Mouse (Mus musculus) inflammation-experienced regulatory T-cells (primary cell): ENCODE measurements around the gene Myocd. TPM values are rescaled to one million over a fixed set of nuclear protein-coding genes. Genes with fewer than 3 reads are reported as not detected.

Experiments used
- polyA plus RNA-seq, 2 experiments: library from polyadenylated mRNA; unstranded; fragments of 100-300 nt; shearing (Covaris generic); gene quantifications; one replicate each; pipeline ENCODE4 v1.2.1; 2017

Myocd gene
- polyA plus RNA-seq: under 1 TPM; 0.24 to 0.77 TPM

GRCm38 (mm10) chr11:65269851-65270473 lies at the start of gene Myocd:
Gene Myocd (minus strand): TSS chr11:65269989.

DNA sequence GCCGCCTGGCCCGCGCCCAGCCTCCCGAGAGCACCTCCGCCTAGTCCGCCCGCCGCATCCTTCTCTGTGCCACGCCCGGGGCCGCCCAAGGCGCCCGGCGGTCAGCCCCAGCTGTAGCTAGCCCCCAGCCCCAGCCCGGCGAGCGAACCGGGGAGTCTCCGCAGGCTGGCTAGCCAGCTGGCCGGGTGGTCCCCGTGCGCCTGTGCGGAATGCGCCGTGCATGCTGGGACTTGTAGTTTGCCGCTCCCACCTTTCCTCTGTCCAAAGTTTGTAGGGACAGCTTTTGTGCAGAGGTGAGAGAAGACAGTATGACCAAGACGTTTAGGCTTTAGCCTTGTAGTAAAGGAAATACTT lies 107.0 kb downstream of the Myocd start, which contains the start of gene Arhgap44:
Gene Arhgap44, minus strand, starts transcription at position 195 of the 354 bp plus-strand sequence.

GRCm38 (mm10) chr11:65159791-65160190 lies 110.0 kb downstream of the Myocd start, which contains the start of gene 1700086D15Rik:
Gene 1700086D15Rik (minus strand): TSS chr11:65159891.

Other genes with a start within 250 kb of the Myocd start
- gene 1700086D15Rik, start 110.1 kb downstream of the Myocd start, polyA plus RNA-seq: under 1 TPM in 1 of 2 experiments, not detected in 1; 0.51 TPM
- gene Arhgap44, start 107.0 kb downstream of the Myocd start, polyA plus RNA-seq: 1 to 10 TPM in 1 of 2 experiments, under 1 TPM in 1; 0.46 to 1.5 TPM